Mouse (Mus musculus) hindlimb bud, embryonic 11.5 days (tissue): ENCODE measurements around the gene Fahd1.

Experiments used
- DNase-seq: peaks from one replicate; pipeline ENCODE4 v3.0.0-alpha.2; 2012; ENCODE audit warnings: low read depth, low spot score; ENCODE audit errors: extremely low spot score

Fahd1 gene

DNA sequence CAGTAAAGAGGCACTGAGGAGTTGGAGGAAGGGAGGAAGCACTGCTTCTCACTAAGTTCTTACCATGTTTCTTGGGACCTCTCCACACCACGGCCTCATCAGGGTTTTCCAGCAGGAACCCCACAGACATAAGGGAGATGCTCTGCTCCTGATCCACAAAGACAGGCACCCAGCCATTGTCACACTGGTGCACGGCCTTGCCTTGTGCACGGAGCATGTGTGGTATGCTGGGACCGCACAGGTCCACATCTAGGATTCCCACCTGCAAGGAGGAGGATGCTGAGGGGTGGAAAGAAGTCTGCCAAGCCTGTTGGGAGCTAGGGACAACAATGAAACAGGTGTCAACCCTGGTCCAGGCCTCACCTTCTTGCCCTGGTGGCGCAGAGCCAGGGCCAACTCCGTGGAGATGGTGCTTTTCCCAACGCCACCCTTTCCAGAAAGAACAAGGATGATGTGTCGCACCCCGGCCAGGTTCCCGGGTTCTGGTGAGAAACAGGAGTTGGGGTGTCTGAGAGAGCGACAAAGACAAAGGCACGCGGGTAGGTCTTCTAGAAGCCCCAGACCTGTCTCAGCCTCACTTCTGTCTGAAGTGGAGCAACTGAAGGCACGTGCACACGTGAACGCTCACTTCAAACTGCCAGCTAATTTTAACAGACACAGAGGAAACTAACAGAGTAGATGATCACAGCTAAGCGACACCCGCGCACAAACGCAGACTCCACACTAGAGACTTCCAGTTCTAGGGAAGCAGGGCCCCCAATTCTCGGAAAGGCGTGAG, 35.4 kb upstream of the Fahd1 start:
- DNase-seq = no peak

DNA sequence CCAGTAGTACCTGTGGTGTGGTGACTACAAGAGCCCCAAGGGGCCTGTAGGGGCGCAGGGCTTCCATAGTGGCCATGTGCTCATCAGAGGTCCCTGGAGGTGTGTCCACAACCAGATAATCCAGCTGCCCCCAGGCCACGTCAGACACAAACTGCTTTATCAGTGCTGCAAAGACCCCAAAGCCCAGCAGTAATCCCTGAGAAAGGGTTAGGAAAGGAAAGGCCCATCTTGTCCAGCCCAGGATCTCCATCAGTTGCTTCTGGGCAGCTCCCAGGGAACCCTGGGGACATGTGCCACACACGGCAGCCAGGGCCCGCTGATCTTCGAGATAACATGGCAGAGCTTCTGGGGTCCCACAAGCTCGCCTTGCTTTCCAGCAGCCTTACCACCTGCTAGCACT, 34.2 kb upstream of the Fahd1 start:
- DNase-seq = no peak

DNA sequence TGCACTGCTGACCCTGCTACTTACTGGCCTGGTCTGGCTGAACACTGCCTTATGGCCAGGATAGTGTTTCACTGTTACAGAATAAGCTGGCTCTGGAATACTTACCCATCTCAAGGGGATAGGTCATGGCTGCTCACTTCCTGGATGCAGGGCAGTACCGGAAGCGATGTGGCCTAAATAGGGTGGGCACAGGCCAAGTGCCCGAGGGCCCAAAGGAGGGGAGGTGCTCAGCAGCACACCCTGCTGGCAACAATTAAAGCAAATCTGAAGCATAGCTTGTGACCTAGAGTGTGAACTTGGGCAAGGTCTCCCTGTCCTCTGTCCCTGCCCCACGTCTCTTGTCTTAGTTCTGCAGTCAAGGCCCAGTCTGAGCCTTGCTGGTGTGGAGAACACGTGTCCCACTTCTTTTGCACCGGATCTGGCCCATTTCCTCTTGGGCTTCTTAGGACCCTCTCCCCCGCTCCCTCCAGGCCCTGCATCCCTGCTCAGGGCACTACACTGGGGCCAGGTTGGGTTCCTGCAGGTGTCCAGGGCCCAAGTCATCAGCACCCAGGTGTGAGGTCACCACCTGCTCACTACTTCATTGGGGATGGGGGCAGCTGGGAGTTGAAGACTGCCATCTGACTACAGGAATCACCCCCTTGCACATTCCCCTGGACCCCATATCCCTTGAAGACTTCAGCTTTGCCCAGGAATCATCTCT, 31.7 kb upstream of the Fahd1 start:
- DNase-seq = no peak

DNA sequence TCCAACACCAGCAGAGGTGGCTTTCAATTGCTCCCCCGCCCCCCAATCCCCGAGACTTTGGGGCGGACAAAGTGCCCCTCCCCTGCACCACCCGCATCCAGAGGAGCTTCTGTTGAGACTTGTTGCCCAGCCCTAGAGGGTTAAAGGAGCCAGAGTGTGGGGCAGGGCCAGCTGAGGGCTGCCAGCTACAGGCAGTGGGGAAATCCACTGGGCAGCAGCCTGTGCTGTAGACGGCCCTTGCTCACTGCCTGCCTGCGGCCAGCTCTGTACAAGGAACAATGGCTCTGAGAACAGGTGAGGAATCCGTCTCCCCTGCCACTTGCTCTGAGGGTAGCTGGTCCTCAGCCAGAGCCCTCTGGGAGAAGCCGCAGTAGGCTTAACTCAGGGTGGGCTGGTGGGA, 28.4 kb upstream of the Fahd1 start:
- DNase-seq = no peak

DNA sequence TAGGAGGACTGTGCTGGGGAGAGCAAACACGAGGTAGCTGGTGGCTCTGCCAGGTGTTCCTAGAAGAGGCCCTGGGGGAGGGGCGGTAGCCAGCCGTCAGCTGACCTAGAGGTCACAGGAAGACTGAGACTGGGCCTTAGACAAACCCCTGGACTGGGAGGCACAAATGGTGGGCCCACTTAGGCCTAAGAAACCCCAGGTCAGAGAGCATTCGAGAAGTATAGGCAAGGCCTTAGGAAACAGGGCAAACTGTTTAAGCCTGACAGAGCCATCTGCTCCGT, 27.9 kb upstream of the Fahd1 start:
- no peak for DNase-seq

DNA sequence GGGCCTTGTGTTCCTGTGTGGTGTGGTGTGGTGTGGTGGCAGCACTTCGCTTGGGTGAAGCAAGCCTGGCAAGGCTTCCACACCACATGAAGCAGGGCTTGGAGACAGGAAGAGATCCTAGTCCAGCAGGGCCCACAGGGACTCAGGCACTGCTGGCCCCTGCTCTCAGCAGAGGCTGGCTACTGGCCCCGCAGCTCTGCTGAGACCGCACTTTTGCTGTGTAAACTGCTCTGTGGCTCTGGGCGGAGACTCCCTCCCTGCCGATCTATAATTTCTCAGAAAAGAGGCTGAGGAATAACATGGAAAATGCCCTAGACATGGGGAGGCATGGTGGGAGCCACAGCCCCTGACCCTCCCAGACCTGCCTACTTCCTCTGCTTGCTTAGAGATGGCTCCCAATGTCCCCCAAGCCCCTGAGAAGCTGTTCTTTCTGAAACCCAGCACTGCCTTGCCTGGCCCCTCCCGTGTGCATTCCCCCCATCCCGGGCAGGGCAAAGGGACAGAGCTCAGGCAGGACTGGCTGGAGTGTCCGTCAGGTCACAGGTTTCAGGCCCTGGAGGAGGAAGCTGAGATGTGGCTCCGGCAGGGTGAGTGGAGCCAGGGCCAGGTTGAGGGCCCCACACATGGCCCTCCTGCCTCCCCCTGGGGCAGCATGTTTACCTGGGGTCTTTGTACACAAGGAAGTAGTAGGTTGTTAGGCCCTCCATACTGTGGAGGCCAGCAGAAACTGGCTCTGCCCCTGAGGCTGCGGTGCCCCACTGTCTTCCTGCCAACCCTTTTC, 27.4 kb upstream of the Fahd1 start:
- DNase-seq = no peak

DNA sequence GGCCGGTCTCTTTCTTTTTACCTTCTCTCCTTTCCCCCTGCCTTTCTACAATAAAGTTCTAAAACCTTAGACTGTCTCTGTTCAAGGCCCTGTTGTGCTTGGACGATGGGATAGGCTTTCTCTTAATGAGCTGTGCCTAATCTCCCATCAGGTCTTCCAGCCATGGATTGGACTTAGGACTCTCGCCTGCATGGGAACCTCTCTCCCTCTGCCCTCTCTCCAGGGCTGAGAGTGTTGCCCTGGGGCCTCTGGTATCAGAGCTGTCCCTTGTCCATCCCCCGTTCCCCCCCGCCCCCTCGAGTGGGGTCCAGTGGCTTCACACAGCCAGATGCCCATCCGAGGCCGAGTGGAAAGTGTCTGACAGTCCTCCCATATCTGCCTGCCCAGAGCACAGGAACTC, 24.8 kb upstream of the Fahd1 start:
- no peak for DNase-seq

DNA sequence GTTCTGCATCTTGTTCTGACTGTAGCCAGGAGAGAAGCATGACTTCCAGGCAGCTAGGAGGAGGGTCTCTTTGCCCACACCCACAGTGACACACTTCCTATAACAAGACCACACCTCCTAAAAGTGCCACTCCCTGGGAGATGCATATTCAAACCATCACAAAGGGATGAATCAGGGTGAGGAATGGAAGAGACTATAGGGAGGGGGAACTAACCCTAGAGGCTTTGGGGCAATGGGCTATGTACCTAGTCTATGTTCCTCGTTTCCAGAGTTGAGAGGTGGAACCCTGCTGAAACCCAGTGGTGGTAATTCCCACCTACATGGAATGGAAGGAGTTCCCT, 24.2 kb upstream of the Fahd1 start:
- DNase-seq = no peak

DNA sequence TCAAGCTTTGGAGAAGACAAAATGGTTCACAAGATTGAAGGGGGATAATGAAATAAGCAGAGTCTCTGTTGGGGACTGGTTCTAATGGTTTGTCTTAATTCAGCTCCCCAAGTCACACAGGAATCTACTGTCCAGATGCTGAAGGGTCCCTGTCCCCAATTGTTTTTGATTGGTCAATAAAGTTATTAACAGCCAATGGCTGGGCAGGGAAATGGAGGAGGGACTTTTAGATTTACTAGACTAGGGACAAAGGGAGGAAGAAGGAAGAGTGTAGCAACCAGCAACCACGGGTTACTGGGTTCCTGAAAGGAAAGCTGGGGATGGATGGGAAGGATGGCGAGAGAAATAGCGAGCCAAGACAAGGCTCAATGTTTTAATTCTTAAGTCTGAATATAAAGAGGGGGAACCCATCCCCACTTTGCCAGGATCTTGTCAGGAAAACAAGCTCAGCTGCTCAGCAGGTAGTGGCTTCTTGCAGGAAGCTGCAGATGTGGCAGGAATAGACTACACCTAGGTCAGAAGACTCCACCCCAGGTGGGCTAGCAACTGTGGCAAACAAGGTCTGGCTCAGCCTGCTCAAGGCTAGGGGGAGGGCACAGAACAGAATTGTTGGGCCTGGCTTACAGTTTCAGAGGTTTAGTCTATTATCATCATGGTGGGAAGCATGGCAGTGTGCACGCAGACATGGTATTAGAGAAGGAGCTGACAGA, 23.7 kb upstream of the Fahd1 start:
- DNase-seq = no peak

DNA sequence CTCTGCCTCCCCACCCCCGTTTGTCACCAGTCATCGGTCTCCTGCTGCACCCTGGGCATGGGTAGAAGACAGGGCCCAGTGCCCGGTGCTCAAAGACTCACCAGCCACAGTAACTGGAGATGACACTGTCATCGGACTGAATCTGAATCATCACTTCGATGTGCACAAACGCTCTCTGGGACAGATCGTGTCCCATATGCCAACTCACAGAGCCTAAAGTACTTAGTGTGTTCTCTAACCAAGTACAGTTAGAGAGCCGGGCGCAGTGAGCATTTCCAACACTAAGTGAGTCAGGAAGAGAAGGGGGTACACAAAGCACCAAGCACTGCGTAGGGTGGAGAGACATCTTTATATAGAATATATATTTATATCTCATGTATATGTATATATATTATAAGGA, 17.8 kb upstream of the Fahd1 start:
- no peak for DNase-seq

DNA sequence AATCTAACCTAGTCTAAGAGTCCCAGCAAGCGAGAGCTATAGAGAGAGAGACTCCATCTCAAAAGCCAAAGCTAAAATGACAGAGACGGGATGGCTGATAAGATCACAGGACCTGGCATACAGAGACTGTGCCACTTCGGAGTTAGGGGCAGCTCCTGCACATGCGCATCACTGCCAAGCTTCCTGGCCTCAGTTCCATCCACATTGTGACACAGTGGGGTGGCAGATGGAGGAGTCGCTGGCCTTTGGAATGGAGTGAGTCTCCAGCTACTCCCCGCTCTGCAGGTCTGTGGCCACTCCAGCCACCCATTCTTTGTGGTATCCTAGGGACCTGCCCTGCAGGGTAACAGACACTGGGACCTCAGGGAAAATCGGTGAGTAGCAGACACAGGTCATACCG, 15.6 kb upstream of the Fahd1 start, which contains the start of gene Igfals:
Gene Igfals, plus strand, starts transcription at position 222 of the 400 bp plus-strand sequence.
- no peak for DNase-seq

DNA sequence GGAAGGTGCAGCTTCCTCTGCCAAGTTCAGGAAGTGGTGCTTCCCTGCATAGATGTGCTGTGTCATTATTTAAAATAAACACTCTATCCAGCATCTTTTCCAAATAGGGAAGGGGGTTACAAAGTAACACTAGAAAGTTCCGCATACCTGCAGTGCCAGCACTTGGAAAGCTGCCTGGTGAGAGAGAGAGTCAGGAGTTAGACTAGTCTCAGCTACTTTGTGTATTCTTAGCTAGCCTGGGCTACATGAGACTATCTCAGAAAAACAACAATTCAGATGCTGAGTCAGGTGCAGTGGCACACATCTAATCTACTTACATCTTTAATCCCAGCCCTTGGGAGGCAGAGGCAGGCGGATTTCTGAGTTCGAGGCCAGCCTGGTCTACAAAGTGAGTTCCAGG, 11.6 kb upstream of the Fahd1 start:
- no peak for DNase-seq

DNA sequence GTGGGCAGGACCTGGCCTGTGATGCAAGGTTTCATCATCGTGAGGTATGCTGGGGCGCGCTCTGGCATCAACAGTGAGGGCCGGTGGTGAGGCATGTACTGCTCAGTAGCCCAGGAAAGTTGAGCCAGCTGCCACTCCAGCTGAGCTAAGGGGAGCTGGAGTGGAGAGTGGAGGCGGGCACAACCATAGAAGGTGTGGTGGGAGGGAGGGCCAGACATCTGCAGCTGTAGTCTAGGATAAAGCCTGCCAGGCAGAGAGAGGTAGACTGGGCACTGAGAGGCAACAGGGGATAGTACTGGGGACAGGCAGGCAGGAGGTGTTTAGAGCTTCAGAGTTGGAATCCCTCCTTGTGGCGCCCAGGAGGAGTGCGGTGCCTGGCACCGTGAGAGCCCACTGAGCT, 9.9 kb upstream of the Fahd1 start:
- no peak for DNase-seq

DNA sequence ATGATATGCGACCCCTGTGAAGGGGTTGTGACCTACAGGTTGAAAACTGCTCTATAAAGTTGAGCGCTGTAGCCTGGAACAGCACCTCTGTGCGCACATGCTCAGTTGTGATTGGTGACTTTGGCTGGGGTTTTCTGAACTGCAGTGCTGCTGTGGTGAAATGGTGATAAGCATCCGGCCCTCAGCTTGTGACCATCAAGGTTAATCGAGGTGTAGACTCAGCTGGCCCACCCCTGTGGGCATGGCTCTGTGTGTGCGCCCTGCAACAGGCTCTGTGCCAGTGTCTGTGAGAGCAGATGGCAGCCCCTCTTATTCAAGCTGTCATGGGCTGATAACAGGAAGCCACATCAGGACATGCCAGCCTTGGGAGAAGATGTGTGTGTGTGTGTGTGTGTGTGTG, 8.8 kb upstream of the Fahd1 start:
- no peak for DNase-seq

DNA sequence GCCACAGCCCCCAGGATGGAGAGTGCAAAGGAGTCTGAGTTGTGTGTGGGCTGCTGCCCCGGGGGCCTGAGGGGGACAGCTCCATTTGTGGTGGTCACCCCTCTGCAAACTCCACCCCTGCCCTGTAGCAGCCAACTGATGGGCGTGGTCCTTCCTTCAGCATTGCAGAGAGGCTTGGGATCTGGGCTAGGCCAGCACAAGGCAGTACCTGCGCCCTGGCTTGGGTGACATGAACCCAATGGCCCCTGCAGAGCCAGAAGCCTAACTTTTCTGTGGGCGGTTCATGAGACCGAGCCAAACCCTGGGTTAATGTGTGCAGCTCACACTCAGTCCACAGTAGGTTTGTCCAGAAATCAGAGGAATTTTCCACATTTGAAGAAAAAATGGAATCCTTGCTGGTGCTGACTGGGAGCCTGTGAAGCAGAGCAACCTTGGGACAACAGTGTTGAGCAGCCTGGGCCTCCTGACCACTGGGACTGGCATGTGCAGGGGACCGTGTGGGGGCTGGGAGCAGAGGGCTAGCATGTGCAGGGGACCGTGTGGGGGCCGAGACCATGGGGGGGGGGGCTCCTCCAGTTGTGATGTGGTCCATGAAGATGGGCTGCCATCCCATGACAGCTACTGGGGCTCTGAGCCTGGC, 7.8 kb upstream of the Fahd1 start:
- DNase-seq = no peak

DNA sequence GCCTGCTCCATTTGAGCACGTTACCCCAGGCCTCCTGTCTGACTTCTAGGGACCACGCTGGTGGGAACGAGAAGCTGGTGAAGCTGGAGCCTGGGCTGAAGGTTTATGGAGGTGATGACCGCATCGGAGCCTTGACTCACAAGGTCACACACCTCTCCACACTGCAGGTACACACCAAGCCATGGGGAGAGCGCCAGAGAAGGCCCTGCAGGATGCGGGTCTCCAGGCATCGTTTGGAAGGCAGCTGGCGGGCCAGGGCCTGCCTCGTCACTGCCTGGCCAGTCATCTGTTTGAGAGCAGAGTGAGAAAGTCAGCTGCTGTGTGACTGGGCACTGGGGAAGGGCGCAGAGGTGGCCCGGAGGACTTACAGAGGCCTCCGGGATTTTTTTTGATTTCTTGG, 6.4 kb upstream of the Fahd1 start:
- DNase-seq = no peak

DNA sequence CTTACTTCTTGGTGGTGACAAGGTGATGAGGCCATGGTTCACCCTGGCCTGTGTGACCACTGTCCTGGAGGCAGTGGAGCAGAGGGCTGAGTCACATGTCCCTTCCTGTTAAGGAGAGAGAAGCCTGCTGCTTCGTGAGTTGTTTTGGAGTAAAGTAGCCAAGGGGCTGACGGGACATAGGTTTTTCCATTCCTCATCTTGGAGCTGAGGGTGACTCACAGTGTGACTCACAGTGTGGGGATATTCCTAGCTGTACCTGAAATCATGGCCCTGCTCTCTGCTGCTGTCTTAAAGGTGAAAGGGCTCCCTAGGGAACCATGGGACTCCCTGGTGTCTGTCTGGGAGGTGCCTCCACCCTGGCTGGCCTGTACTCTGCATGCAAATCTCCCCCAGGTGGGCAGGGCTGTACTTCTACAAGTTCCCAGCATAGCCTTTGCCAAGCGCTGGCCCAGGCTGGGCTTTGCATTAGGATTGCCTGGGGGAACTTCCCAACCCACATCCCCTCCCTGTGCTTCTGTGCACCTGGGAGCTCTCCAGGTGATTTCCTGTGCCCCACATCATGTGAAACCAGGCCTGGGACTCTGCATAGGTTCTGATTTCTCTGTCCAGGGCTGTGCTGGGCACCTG, 5.8 kb upstream of the Fahd1 start:
- DNase-seq = no peak

DNA sequence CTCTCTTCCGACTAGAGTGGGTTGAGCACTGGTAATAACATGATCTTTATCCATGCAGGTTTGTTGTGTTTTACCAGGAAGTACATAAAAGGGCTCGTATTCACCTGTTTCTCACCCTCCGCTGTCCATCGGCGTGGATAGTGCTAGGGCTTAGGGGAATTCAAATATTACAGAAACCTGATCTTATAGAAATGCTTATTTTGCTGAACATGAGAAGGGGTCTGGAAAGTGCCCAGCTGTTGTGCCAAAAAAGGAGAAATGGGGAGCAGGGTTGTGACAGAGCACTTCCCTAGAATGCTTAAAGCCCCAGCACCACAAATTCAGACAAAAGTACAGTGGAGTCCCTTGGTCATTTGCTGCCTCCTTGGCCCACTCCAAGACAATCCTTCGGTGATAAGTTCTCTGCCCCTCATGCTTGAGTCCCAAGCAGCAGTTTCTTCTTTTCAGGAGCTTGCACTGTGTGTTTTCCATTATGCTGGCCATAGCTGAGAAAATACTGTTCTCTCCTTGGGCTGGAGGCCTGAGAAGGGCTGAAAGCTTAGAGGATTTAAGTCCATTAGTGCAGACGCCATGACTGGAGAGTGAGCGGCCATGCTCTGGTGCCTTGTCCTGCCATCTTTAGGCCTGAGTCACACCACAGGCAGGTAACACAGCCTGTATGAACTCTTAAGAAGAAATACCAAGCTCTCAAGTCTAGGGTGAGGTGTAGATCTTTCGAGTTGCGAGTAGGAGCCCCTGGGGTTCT, 1.4 kb upstream of the Fahd1 start:
- no peak for DNase-seq

DNA sequence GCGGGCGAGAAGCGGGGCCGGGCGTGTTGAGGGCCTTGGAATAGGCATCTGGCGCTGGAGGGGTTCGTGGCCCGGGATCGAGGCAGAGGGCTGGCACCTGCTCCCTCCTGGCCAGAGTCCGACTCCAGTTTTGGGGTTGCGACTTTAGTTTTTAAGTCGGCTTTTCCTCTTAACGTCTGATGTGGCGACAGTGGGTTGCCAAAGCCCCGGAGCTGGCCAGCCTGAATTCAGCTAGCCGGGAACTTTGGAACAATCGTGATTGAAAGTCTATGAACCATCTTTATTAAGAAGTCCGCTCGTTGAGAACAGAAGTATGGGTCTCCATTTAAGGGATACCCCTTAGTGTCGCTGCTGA, 586 bp upstream of the Fahd1 start:
- DNase-seq = no peak

DNA sequence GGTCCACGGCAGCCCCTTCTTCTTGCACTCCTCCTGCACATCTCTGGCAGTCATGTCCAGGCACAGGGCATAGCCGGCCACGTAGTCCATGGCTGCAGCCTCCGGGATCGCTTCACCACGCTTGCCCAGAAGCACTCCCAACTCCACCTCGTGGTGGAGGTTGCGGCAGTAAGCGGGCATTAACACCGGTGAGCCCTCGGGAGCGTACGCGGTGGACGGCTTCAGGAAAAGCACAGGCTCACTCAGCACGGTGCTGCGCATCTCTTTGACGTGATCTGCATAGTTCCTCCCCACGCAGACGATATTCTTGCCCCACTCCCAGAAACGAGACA, 465 bp downstream of the Fahd1 start:
- no peak for DNase-seq
